Mouse (Mus musculus): ENCODE results near the gene Hspg2. TPM values are rescaled to one million over a fixed set of nuclear protein-coding genes. Genes with fewer than 3 reads are reported as not detected.

The Hspg2 gene
- total RNA-seq, 4 experiments from 2014 or later, result 42.0 to 54.1 (median 50.0) TPM

DNA sequence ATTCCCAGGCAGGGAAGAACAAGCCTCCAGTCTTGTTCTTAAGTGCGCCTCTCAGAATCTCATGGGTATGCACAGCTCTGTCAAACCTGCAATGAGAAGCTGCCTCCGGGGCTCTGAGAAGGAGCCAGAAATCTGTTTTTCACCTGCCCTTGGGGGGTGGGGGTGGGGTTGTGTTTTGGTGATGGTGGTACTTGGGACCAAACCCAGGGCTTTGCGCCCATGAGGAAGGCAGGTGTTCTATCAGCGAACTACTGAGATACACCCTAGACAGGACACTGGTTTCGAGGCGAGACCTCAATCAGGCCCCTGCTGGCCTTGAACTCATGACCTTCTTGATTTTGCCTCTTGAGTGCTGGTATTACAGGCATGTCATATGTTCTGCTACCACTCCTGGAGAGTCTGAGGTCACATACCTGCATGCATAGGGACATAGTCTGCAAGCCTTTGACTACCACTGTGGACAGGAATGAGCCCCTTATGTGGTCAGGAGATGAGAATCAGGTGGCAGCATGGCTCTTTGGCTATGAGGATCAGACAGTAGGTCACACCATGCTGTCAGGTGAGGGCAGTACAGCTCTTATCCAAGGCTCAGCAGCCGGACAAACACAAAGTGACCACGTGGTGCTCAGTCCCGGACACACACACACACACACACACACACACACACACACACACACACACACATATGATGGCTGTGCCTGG, 30.5 kb downstream of the Hspg2 start:
- no peak for DNase-seq (ENCODE audit: low spot score in 2 of 2)

DNA sequence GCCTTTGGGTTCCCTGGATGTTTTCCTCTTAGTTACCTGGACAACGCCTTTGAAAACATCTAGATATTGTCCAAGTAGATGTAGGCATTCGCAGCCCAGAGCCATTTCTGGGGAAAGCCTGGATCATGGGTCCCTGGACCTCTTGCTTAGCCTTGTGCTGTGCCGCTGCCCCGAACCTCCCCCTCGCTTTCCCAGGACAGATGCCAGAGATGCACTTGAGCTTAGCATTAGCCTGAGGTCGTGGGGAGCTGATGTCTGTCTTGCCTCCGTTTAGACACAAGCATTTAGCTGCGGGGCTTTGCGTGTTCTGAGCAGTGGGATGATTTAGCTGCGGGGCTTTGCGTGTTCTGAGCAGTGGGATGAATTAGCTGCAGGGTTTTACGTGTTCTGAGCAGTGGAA, 31.6 kb downstream of the Hspg2 start:
- DNase-seq (ENCODE audit: low spot score in 2 of 2), result no peak

DNA sequence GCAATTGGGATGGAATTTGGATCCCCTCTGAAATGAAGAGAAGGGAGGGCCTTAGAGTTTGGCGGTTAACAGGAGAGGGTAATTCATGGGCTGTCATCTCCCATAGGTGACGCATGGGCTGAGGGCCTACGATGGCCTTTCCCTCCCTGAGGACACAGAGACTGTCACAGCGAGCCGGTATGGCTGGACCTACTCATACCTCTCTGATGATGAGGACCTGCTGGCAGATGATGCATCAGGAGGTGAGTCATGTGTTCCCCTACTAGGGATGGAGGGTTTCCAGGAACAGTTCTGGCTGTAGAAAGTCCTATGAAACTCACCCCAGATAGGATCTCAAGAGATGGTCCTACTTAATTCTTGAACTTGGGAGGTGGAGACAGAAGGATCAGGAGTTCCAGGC, 32.4 kb downstream of the Hspg2 start:
- no peak for DNase-seq (ENCODE audit: low spot score in 2 of 2)

DNA sequence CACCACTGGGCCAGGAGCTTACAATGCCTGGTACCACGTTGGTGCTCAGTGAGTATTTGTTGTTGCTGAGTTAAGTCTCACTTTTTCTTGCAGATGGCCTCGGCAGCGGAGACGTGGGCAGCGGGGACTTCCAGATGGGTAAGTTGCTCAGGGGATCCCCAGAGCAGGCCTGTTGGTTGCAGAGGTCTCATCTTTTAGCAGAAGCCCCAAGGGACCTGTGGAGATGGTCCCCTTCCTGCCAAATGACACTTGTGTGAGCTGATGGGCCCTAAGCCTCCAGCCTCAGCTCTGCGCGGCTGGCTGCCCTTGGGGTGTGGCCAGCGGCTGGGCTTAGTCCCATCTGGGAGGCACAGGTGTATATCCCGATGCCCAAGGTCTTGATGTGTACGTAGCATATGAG, 33.6 kb downstream of the Hspg2 start:
- DNase-seq (ENCODE audit: low spot score in 2 of 2), result no peak

DNA sequence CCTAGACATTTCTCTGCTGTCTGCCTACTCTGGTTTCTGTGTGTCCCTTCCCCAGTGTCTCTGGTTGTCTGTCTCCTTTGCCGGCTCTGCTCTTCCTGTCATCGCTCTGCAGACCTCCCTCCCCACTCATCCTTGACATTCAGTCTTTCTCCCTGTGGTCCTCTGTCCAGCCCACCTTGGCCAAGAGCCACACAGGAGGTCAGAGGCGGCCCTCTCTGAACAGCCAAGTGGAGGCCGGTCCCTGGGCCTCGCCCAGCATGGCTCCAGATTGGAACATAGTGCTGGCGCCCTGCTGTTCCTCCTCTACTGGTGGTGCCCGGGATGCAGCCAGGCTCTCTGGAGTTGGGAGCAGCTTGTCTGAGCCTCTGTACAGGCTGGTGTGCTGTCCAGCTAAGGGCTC, 34.2 kb downstream of the Hspg2 start:
- DNase-seq (ENCODE audit: low spot score in 2 of 2), result no peak

DNA sequence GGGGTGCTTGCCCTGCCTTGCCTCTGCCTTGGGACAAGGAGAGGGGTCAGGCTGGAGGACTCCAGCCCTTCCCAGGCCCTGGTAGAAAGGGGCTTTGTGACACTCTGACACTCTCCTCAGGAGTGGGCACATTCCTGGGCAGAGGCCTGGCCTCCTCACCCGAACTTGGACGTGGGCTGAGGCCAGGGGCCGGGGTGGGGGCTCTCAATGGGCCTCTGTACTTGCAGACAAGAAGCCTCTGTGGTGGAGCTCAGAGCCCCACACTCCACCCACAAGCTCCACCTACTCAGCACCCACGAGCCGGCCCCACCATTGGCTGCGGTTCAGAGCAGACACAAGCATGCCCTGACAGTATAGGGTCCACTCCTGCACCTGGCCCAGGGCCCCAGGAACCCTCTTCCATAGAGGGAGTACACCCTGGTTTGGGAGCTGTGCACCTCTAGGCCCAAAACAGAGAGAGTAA, 35.0 kb downstream of the Hspg2 start:
- no peak for DNase-seq (ENCODE audit: low spot score in 2 of 2)

DNA sequence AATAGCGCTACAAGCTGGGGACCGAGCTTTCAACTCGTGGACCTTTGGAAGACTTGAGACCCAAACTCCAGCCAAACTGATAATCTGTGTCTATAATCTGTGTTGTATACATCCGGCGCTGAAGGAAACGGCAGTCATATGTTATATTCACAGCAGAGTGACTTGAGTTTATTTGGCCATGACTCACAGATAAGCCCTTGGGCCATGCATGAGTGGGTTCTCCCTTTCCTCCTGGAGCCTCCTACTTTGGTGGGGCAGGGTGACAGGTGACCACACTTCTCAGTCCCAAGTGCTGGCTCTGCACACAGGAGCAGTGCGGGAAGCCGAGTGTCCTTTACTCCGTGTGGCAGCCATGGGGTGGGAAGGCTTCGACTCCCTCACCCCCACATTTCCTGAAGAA, 38.1 kb downstream of the Hspg2 start:
- no peak for DNase-seq (ENCODE audit: low spot score in 2 of 2)

DNA sequence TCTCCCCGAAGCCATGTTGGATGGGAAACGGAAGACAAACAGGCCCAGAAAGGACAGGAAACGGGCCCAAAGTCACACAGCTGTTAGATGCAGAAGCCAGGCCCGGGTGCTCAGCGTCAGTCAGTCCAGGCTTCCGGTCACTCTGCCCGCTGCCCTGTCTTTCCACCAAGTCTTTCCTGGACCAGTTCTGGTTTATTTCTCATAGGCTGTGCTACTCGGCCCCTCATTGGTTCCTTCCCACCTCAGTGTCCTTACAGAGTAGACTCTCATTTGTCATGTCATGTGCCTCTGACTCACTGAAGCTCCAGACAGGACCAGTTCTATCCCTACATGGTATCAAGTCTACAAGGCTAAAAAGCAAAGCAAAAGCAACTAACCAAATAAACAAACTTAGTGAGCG, 41.0 kb downstream of the Hspg2 start:
- no peak for DNase-seq (ENCODE audit: low spot score in 2 of 2)

DNA sequence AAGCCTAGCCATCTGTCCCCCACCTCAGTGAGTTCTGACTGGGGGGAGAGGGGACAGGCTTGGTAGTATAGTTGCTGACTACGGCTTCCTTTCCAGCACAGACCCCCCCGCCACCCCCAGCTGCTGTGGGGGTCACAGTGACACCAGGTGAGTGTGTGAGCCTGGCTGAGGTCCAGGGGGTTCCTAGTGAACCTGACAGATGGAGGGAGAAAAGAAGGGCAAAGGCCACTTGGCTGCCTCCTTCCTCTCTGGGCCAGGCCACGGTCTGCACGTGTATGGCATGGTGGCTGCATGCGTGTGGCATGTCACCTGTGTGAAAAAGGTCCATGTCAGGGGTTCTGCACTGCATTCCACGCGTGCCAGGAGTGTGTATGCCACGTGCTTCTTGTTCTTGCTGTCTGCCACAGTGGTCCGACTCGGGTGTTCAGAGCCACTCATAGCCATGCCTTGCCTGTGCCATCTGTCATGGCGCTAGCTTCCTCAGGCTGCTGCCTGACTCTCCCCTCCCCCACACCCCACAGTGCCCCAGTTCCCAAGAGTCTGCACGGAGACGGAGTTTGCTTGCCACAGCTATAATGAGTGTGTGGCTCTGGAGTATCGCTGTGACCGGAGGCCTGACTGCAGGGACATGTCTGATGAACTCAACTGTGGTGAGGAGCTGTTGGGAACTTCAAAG, 41.6 kb downstream of the Hspg2 start:
- no peak for DNase-seq (ENCODE audit: low spot score in 2 of 2)

DNA sequence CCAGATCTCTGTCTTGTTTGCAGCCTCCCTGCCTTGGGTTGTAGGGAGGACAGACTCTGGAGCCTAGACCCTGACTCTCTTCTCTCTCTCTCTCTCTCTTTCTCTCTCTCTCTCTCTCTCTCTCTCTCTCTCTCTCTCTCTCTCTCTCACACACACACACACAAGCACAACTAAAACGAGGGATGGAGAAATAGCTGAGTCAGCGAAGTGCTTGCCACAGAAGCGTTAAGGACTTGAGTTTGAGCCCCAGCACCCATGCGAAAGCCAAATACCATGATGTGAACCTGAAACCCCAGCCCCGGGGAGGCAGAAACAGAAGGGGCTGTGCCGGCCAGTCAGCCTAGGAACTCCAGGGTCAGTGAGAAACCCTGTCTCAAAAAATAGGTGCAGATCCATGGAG, 44.3 kb downstream of the Hspg2 start:
- no peak for DNase-seq (ENCODE audit: low spot score in 2 of 2)

DNA sequence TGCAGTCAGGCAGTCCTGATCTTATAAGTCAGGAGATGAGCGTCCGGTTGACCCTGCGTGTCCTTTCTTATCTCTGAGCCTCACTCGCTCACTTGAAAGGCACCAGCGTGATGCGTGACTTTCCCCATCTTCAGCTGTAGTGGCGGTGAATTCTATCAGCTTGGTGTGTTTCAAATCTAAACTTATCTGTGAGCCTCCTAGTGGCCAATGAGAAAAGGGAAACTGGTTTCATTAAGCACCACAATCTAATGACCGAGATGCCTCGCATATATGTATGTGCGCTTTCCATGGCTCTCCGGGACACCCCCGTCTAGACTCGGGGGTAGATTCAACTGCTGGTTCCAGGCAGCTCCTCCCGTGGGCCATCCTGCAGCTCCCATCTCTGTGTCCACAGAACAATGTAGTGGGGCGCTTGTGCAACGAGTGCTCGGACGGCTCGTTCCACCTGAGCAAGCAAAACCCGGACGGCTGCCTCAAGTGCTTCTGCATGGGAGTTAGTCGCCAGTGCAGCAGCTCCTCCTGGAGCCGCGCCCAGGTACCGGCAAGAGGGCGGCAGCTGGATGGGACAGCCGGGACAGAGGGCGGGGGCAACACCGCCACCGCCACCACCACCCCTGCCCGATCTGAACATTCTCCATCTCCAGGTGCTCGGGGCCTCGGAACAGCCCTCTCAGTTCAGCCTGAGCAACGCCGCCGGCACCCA, 49.6 kb downstream of the Hspg2 start:
- no peak for DNase-seq (ENCODE audit: low spot score in 2 of 2)

DNA sequence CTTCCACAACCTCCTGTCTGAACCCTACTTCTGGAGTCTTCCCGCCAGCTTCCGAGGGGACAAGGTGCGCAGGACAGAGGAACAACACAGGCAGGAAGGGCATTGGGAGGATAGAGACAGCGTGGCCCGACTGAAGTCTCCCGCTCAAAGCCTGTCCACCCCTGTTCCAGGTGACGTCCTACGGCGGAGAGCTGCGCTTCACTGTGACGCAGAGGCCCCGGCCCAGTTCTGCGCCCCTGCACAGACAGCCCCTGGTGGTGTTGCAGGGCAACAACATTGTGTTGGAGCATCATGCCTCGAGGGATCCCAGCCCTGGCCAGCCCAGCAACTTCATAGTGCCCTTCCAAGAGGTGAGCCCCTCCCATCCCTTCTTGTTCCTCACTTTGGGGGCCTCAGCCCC, 50.2 kb downstream of the Hspg2 start:
- DNase-seq (ENCODE audit: low spot score in 2 of 2), result no peak

DNA sequence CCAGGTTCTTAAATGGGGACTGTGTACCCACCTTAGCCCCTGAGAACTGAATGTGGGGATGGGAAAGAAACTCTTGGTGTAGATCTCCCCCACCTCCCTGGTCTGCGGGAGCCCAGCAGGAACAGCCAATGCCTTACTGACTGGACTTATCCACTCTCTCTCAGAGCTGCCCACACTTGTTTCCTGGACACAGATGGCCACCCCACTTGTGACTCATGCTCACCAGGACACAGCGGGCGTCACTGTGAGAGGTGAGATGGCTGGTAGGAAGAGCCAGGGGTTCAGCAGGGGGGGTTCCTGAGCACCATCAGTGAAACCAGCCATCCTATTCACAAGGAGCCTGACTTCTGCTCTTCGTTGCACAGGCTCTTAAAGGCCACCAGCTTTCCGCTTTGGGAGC, 51.8 kb downstream of the Hspg2 start:
- DNase-seq (ENCODE audit: low spot score in 2 of 2), result no peak

DNA sequence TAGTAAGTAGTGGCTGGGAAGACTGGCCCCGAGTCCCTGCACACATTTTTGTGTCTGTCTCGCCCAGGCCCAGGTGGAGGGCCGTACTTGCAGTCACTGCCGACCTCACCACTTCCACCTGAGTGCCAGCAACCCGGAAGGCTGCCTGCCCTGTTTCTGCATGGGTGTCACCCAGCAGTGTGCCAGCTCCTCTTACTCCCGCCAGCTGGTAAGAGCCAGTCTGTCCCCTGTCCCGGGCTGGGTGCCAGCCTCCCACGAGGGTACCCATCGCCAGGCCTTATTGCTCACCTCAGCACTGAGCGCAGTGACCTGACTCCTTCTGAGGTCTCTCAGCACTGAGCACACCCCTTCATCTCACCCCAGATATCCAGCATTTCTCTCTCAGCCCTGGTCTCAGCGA, 53.4 kb downstream of the Hspg2 start:
- DNase-seq (ENCODE audit: low spot score in 2 of 2), result peak; percentile 36 to 44

DNA sequence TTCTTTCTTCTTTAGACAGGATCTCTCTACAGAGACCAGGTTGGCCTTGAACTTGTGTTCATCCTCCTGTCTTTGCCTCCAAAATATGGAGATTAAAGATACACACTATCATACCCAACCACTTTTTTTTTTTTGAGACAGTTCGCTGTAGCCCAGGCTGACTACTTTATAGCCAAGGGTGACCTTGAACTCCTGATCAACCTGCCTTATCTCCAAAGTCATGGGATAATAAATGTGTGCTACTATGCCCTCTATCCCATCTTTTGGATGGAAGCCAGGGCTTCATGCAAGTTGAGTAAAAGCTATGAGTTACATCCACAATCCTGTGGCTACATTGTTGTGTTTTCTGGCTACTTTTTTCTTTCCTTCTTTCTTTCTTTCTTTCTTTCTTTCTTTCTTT, 56.9 kb downstream of the Hspg2 start:
- no peak for DNase-seq (ENCODE audit: low spot score in 2 of 2)

DNA sequence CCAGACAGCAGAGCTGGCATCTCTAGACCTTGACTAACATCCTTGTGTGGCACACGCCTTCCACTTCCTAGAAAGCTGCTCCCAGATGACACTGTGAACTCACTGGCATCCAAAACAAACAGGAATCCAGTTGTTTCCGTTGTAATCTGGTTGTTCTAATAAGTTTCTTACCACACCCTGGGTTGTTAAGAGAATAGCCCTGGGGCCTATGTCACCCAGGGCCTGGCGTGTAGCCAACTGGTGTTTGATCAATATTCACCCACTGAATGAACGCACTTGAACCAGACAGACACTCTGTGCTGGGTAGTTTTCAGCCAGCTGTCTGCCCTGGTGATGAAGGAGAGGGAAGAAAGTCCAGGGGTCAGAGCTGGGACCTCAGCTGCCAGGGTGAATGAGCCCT, 58.8 kb downstream of the Hspg2 start:
- DNase-seq (ENCODE audit: low spot score in 2 of 2), result no peak

DNA sequence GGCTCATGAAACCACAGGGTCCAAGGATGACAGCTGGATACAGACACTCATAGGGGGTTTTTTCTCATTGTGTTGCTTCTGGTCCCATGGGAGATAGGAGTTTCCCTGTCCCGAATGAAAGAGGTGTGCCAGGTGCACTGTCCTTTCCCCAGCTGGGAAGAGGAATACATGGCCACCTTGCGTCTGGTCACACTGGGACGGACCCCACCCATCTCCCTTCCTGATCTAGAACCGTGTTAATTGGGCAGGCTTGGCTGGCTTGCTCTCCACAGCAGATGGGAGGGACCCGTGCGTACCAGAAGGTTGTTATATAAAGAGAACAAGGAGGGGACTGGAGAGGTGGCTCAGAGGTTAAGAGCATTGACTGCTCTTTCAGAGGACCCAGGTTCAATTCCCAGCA, 59.3 kb downstream of the Hspg2 start:
- no peak for DNase-seq (ENCODE audit: low spot score in 2 of 2)

DNA sequence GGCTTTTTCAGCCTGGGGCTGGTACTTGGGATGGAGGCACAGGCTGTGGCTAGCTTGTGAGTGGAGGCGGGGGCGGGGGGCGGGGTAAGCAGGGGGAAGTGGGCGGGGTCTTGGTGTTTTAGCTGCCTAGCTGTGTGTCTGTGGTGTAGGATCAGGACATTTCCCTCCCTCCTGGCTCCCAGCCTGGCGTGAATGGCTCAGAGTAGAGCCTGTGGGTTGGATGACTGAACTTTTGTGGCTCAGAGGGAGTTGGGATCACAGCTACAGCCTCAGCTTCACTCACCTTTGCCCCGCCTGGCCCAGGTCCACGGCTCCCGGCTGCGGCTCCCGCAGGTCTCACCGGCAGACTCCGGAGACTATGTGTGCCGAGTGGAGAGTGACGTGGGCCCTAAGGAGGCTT, 71.8 kb downstream of the Hspg2 start:
- no peak for DNase-seq (ENCODE audit: low spot score in 2 of 2)

DNA sequence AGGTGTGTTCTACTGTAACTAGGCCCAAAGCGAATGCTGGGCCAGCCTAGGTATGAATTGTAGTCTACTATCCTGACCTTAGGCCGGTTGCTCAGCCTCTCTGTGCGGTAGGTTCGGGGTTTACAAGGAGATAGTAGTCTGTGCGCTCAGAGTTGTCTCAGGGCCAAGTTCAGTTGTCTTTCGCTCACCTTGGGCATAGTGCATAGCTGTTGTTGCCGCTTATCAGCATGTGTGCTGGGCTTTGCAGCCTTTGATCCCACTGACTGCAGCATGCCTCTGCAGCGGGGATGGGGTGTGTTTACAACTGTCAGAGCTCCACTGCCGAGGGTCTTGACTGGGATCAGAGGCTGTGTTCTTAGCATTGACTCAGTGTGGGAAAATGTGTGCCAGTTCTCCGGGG, 74.4 kb downstream of the Hspg2 start:
- DNase-seq (ENCODE audit: low spot score in 2 of 2), result no peak

DNA sequence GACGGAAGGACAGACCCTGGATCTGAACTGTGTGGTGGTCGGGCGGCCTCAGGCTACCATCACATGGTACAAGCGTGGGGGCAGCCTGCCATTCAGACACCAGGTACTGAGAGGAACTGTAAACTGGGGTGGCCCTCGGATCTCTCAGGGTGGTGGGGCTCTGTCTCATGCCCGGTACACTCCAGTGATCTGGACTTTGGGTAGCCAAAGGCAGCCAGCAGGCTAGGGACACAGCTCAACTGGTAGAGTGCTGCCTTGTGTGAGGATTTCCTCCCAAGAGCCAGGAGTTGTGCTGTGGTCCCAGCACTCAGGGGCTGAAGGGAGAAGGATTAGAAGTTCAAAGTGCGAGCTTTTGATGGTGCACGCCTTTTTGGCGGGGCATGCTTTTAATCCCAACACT, 77.0 kb downstream of the Hspg2 start:
- no peak for DNase-seq (ENCODE audit: low spot score in 2 of 2)

DNA sequence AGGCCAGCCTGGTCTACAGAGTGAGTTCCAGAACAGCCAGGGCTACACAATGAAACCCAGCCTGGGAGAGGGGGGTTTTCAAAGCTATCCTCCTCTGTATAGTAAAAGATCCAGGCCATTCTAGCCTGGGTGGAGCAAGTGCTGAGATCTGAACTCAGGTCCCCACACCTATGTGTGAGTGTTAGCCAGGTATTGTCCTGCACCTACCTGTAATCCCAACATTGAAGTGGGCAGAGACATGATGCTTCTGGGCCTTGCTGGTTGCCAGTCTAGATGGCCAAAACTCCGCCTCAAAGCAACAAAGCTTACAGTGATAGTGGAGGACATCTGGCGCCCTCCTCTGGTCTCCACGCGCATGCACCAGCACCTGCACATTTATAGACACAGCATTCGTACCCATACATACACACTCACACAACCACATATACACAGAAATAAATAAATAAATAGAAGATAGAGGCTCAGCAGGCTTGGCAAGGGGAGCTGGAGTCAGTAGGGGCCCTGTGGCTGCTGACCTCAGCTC, 77.5 kb downstream of the Hspg2 start:
- DNase-seq (ENCODE audit: low spot score in 2 of 2), result peak; percentile 40

DNA sequence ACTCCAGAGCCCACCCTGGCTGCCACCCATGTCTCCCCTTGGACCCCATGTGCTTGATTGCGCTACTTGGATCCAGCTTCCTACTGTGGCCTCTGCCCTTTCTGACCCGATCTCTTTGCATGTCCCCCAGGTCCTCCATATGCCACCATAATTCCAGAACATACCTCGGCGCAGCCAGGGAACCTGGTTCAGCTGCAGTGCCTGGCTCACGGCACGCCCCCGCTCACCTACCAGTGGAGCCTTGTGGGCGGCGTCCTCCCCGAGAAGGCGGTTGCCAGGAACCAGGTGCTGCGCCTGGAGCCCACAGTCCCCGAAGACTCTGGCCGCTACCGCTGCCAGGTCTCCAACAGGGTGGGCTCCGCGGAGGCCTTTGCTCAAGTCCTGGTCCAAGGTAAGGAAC, 84.9 kb downstream of the Hspg2 start:
- no peak for DNase-seq (ENCODE audit: low spot score in 2 of 2)
